Mouse (Mus musculus) megakaryocyte, adult 5-6 weeks (primary cell): ENCODE measurements around the gene Eif3l. TPM values are rescaled to one million over a fixed set of nuclear protein-coding genes. Genes with fewer than 3 reads are reported as not detected.
"Not testable (repeated sequence)": the region's sequence is repeated elsewhere in the genome, so short reads cannot be mapped to it uniquely, and the experiment has no call there.

Source experiments
- ATAC-seq: 2 replicates; pipeline ENCODE4 v1.8.0; 2016; ENCODE audit warnings: mild to moderate bottlenecking, inconsistent platforms; ENCODE audit not compliant: poor library complexity, severe bottlenecking
- total RNA-seq, 2 experiments: library from RNA; stranded (forward) in 1 of 2; stranded (reverse) in 1 of 2; fragments of 153-499, 151-499 nt in 1 of 2; fragments of 221-1000, 200-1000 nt in 1 of 2; gene quantifications; 2 replicates each; pipeline versions ENCODE4 v1.2.3 to v1.2.4; 2015 to 2017

Gene Eif3l
- 110 and 116 TPM in 2 replicates for total RNA-seq (2015)
- 153 and 155 TPM in 2 replicates for total RNA-seq (2017)

- ATAC-seq: peak; percentile 98
These were observed at the start of gene Eif3l for GRCm38 (mm10) chr15:79074913-79075532. Gene Eif3l (plus strand): TSS chr15:79075179.

- ATAC-seq: no peak
These were observed 49.2 kb upstream of the Eif3l start for GRCm38 (mm10) chr15:79025687-79026308.

- ATAC-seq: no peak
These were observed 48.3 kb upstream of the Eif3l start for GRCm38 (mm10) chr15:79026511-79027290.

GRCm38 (mm10) chr15:79027291-79028205 lies 47.4 kb upstream of the Eif3l start:
- ATAC-seq: no peak

GRCm38 (mm10) chr15:79028237-79028738 lies 46.7 kb upstream of the Eif3l start, which contains the start of gene H1f0:
Gene H1f0 (plus strand): TSS chr15:79028450.
- peak; percentile 59 for ATAC-seq

GRCm38 (mm10) chr15:79028823-79029484 lies 46.0 kb upstream of the Eif3l start:
- no peak for ATAC-seq

- no peak for ATAC-seq
These were observed 45.3 kb upstream of the Eif3l start for GRCm38 (mm10) chr15:79029519-79030241.

- peak; percentile 85 for ATAC-seq
These were observed 44.2 kb upstream of the Eif3l start for GRCm38 (mm10) chr15:79030551-79031435.

- ATAC-seq: not testable (repeated sequence)
These were observed 43.1 kb upstream of the Eif3l start for GRCm38 (mm10) chr15:79031908-79032307.

GRCm38 (mm10) chr15:79037913-79038328 lies 37.1 kb upstream of the Eif3l start:
- peak; percentile 58 for ATAC-seq

GRCm38 (mm10) chr15:79038331-79038730 lies 36.6 kb upstream of the Eif3l start:
- no peak for ATAC-seq

GRCm38 (mm10) chr15:79038853-79039252 lies 36.1 kb upstream of the Eif3l start:
- peak; percentile 97 for ATAC-seq

GRCm38 (mm10) chr15:79040501-79041416 lies 34.2 kb upstream of the Eif3l start:
- ATAC-seq: no peak

GRCm38 (mm10) chr15:79041585-79041984 lies 33.4 kb upstream of the Eif3l start, which contains the start of gene Galr3:
Gene Galr3 (plus strand): TSS chr15:79041885.
- ATAC-seq: no peak

GRCm38 (mm10) chr15:79042721-79043491 lies 32.1 kb upstream of the Eif3l start:
- ATAC-seq: no peak

GRCm38 (mm10) chr15:79044837-79045236 lies 30.1 kb upstream of the Eif3l start:
- no peak for ATAC-seq
